Mouse (Mus musculus): ENCODE measurements around the gene Ube2z. TPM values are rescaled to one million over a fixed set of nuclear protein-coding genes. Genes with fewer than 3 reads are reported as not detected.

Ube2z gene
- polyA plus RNA-seq, 1 experiment from 2014 or later = 34.3 TPM

DNA sequence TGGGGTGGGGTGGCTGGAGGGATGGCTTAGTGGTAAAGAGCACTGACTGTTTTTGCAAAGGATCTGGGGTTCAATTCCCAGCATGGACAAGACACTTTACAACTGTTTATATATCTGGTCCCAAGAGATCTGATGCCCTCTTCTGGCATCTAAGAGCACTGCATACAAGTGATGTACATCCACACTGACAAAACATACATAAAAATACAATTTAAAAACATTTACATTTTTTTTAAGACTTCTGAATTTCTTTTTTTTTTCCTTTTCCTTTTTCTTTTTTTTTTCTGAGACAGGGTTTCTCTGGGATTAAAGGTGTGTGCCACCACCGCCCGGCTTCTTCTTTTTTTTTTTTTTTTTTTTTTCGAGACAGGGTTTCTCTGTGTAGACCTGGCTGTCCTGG lies 31.9 kb downstream of the Ube2z start:
- ATAC-seq (ENCODE audit: low FRiP score) = no peak
- peaks cover 33% of the 10 kb centered on the region for H3K4me1 ChIP-seq
- H3K27me3 ChIP-seq (replicated peaks) = peaks cover 17% of the 10 kb centered on the region
- H3K36me3 ChIP-seq = peaks cover 4% of the 10 kb centered on the region; the same call in 1 of the 2 replicates
- H3K9ac ChIP-seq (replicated peaks) = no peak overlapping the region
- no peak overlapping the region for H3K27ac ChIP-seq (replicated peaks)
- no peak overlapping the region for H3K4me3 ChIP-seq (replicated peaks)
- H3K9me3 ChIP-seq (replicated peaks) = no peaks in the 10 kb centered on the region
- WGBS = 95% methylated on average over 2 of the region's 3 CpGs
- H3K4me2 ChIP-seq = no peak overlapping the region

DNA sequence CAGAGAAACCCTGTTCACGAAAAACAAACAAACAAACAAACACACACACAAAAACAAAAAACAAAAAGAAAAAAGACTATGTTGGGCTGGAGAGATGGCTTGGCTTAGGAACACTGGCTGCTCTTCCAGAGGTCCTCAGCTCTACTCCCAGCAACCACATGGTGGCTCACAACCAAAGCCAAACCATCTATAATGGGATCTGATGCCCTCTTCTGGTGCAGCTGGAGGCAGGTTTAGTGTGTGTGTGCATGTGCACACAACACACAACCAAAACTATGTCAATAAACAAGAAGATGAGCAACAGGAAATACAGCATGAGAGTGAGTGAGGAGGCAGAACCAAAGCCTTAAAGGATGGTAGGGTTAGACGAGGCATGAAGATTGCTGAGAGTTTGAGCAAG lies 33.5 kb downstream of the Ube2z start:
- Histone ChIP-seq H3K9ac (replicated peaks) (no peak overlapping the region), H3K27ac (replicated peaks) (no peak overlapping the region), H3K4me1 (peaks cover 22% of the 10 kb centered on the region), H3K4me3 (replicated peaks) (no peak overlapping the region), H3K4me2 (no peak overlapping the region), H3K9me3 (replicated peaks) (no peaks in the 10 kb centered on the region), H3K27me3 (replicated peaks) (peaks cover 18% of the 10 kb centered on the region), H3K36me3 (no peaks in the 10 kb centered on the region)
- WGBS = 83% methylated on average over 2 of the region's 2 CpGs
- no peak for ATAC-seq (ENCODE audit: low FRiP score)

GRCm38 (mm10) chr11:96030571-96030970 lies 34.6 kb downstream of the Ube2z start:
- H3K27me3 ChIP-seq (replicated peaks) = peaks cover 22% of the 10 kb centered on the region
- ATAC-seq (ENCODE audit: low FRiP score) = no peak
- H3K4me3 ChIP-seq (replicated peaks) = no peak overlapping the region
- no peak overlapping the region for H3K9ac ChIP-seq (replicated peaks)
- peaks cover 12% of the 10 kb centered on the region for H3K4me1 ChIP-seq
- no peak overlapping the region for H3K27ac ChIP-seq (replicated peaks)
- H3K9me3 ChIP-seq (replicated peaks) = no peaks in the 10 kb centered on the region
- H3K4me2 ChIP-seq = no peak overlapping the region
- no peaks in the 10 kb centered on the region for H3K36me3 ChIP-seq
- WGBS = 86% methylated on average over 3 of the region's 3 CpGs

- no peaks in the 10 kb centered on the region for H3K4me1 ChIP-seq
- ATAC-seq (ENCODE audit: low FRiP score) = no peak
- no peaks in the 10 kb centered on the region for H3K36me3 ChIP-seq
- no peak overlapping the region for H3K9ac ChIP-seq (replicated peaks)
- no peak overlapping the region for H3K27ac ChIP-seq (replicated peaks)
- WGBS = 63% methylated on average over 5 of the region's 5 CpGs
- H3K27me3 ChIP-seq (replicated peaks) = peaks cover 22% of the 10 kb centered on the region
- no peaks in the 10 kb centered on the region for H3K9me3 ChIP-seq (replicated peaks)
- no peak overlapping the region for H3K4me2 ChIP-seq
- H3K4me3 ChIP-seq (replicated peaks) = no peak overlapping the region
Measured at GRCm38 (mm10) chr11:96028130-96028529, 37.1 kb downstream of the Ube2z start.

DNA sequence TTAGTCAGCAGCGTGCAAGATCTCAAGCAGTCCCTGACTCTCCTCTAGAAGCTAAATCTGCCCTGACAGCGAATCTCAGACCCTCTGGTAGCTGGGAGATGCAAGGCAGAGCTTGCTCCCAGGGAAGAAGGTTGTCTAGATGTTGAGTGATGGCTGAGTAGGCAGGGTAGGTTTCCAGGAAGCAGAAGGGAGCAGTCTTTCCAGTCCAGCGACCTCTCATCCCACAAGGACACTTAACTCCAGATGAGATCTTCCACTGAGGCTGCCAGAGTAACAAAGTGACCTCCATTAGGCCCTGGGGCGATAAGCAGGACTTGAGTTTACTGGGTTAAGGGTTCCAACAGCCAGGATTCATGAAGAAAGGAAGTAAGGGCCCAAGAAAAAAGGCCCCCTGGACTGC lies 44.6 kb downstream of the Ube2z start:
- Histone ChIP-seq H3K27ac (replicated peaks) (no peak overlapping the region), H3K4me2 (no peak overlapping the region), H3K36me3 (no peaks in the 10 kb centered on the region), H3K4me3 (replicated peaks) (no peak overlapping the region), H3K9ac (replicated peaks) (no peak overlapping the region), H3K4me1 (no peaks in the 10 kb centered on the region), H3K27me3 (replicated peaks) (no peaks in the 10 kb centered on the region), H3K9me3 (replicated peaks) (no peaks in the 10 kb centered on the region)
- ATAC-seq (ENCODE audit: low FRiP score) = no peak
- 72% methylated on average over 4 of the region's 4 CpGs for WGBS

- H3K27ac ChIP-seq (replicated peaks) = no peak overlapping the region
- ATAC-seq (ENCODE audit: low FRiP score) = no peak
- 29% methylated on average over 9 of the region's 9 CpGs for WGBS
- no peaks in the 10 kb centered on the region for H3K4me1 ChIP-seq
- no peak overlapping the region for H3K4me3 ChIP-seq (replicated peaks)
- no peak overlapping the region for H3K4me2 ChIP-seq
- no peak overlapping the region for H3K9ac ChIP-seq (replicated peaks)
- H3K36me3 ChIP-seq = no peaks in the 10 kb centered on the region
- H3K27me3 ChIP-seq (replicated peaks) = no peaks in the 10 kb centered on the region
- no peaks in the 10 kb centered on the region for H3K9me3 ChIP-seq (replicated peaks)
Measured at GRCm38 (mm10) chr11:96017941-96018351, 47.2 kb downstream of the Ube2z start.

GRCm38 (mm10) chr11:96015421-96015820 lies 49.8 kb downstream of the Ube2z start:
- Histone ChIP-seq H3K4me1 (no peaks in the 10 kb centered on the region), H3K4me2 (no peak overlapping the region), H3K9me3 (replicated peaks) (no peaks in the 10 kb centered on the region), H3K36me3 (no peaks in the 10 kb centered on the region), H3K27me3 (replicated peaks) (peaks cover 3% of the 10 kb centered on the region; the same call in 1 of the 2 replicates), H3K9ac (replicated peaks) (no peak overlapping the region), H3K27ac (replicated peaks) (no peak overlapping the region), H3K4me3 (replicated peaks) (no peak overlapping the region)
- 49% methylated on average over 5 of the region's 5 CpGs for WGBS
- no peak for ATAC-seq (ENCODE audit: low FRiP score)

GRCm38 (mm10) chr11:96011982-96012381 lies 53.2 kb downstream of the Ube2z start:
- ATAC-seq (ENCODE audit: low FRiP score) = no peak
- H3K36me3 ChIP-seq = no peaks in the 10 kb centered on the region
- H3K4me1 ChIP-seq = peaks cover 10% of the 10 kb centered on the region; the same call in 1 of the 2 replicates
- H3K4me2 ChIP-seq = no peak overlapping the region
- H3K9me3 ChIP-seq (replicated peaks) = no peaks in the 10 kb centered on the region
- no peak overlapping the region for H3K9ac ChIP-seq (replicated peaks)
- no peak overlapping the region for H3K4me3 ChIP-seq (replicated peaks)
- H3K27me3 ChIP-seq (replicated peaks) = peaks cover 3% of the 10 kb centered on the region; the same call in 1 of the 2 replicates
- 2% methylated on average over 5 of the region's 8 CpGs for WGBS
- H3K27ac ChIP-seq (replicated peaks) = no peak overlapping the region

- WGBS = 0% methylated on average over 1 of the region's 1 CpGs
- no peaks in the 10 kb centered on the region for H3K36me3 ChIP-seq
- peaks cover 34% of the 10 kb centered on the region for H3K4me1 ChIP-seq
- H3K27me3 ChIP-seq (replicated peaks) = peaks cover 3% of the 10 kb centered on the region; the same call in 1 of the 2 replicates
- no peak overlapping the region for H3K4me2 ChIP-seq
- no peak for ATAC-seq (ENCODE audit: low FRiP score)
- H3K9me3 ChIP-seq (replicated peaks) = no peaks in the 10 kb centered on the region
- H3K4me3 ChIP-seq (replicated peaks) = no peak overlapping the region
- H3K9ac ChIP-seq (replicated peaks) = no peak overlapping the region
- no peak overlapping the region for H3K27ac ChIP-seq (replicated peaks)
Measured at GRCm38 (mm10) chr11:96008827-96009226, 56.4 kb downstream of the Ube2z start.

GRCm38 (mm10) chr11:96007516-96008235 lies 57.5 kb downstream of the Ube2z start:
- no peak for ATAC-seq (ENCODE audit: low FRiP score)
- H3K27me3 ChIP-seq (replicated peaks) = peaks cover 3% of the 10 kb centered on the region; the same call in 1 of the 2 replicates
- H3K4me3 ChIP-seq (replicated peaks) = peak overlapping the region; percentile 55
- H3K27ac ChIP-seq (replicated peaks) = peak overlapping the region; percentile 82
- whole genome bisulfite sequencing = under 1% methylated on average over 33 of the region's 33 CpGs
- H3K36me3 ChIP-seq = no peaks in the 10 kb centered on the region
- H3K4me1 ChIP-seq = peaks cover 42% of the 10 kb centered on the region
- peak overlapping the region; percentile 92 for H3K4me2 ChIP-seq
- H3K9ac ChIP-seq (replicated peaks) = peak overlapping the region; percentile 63
- H3K9me3 ChIP-seq (replicated peaks) = no peaks in the 10 kb centered on the region

DNA sequence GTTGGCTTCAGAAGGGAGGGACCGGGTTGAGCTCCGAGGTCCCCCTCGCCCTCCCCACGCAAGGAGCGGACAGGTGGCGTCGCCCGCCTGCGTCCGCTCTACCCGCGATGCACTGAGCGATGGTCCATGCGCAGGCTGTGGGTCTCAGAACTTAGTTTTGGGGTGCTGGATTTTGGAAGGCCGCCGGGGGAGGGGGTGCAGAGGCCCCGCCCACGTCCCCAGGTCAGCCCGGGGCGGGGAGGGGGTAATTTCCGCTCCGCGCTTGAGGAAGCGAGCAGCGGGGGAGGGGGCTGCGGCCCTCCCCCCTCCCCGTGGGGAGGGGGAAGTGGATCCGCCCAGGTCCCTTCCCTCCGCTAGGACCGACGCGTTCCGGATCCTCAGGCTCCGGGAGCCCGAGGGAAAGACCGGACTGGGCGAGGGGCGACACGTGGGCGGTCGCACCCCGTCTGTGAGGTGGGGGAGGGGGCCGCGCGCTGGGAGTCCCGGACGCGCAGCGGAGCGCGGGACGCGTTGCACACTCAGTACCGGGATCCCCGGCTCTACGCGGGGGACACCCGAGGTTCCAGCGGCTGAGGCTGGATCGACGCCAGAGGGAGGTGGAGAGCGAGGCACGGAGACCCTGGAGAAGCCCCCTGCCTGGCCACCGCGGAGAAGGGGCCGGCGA lies 58.2 kb downstream of the Ube2z start:
- Histone ChIP-seq H3K36me3 (no peaks in the 10 kb centered on the region), H3K4me3 (replicated peaks) (peak overlapping the region; percentile 55), H3K27me3 (replicated peaks) (peaks cover 3% of the 10 kb centered on the region; the same call in 1 of the 2 replicates), H3K9ac (replicated peaks) (peak overlapping the region; percentile 63), H3K27ac (replicated peaks) (peak overlapping the region; percentile 82), H3K9me3 (replicated peaks) (no peaks in the 10 kb centered on the region), H3K4me2 (peak overlapping the region; percentile 92), H3K4me1 (peaks cover 49% of the 10 kb centered on the region)
- peak; percentile 77 for ATAC-seq (ENCODE audit: low FRiP score)
- WGBS = under 1% methylated on average over 61 of the region's 67 CpGs

- H3K9ac ChIP-seq (replicated peaks) = peak overlapping the region; percentile 63
- peak overlapping the region; percentile 82 for H3K27ac ChIP-seq (replicated peaks)
- H3K4me3 ChIP-seq (replicated peaks) = peak overlapping the region; percentile 55
- peaks cover 54% of the 10 kb centered on the region for H3K4me1 ChIP-seq
- H3K27me3 ChIP-seq (replicated peaks) = peaks cover 3% of the 10 kb centered on the region; the same call in 1 of the 2 replicates
- peak overlapping the region; percentile 92 for H3K4me2 ChIP-seq
- H3K36me3 ChIP-seq = no peaks in the 10 kb centered on the region
- H3K9me3 ChIP-seq (replicated peaks) = no peaks in the 10 kb centered on the region
- ATAC-seq (ENCODE audit: low FRiP score) = peak; percentile 43; the same call in 1 of the 2 replicates
- WGBS = under 1% methylated on average over 33 of the region's 33 CpGs
Measured at GRCm38 (mm10) chr11:96006367-96006851, 58.8 kb downstream of the Ube2z start.
